Comparison of ENCODE assay signal across 11 mouse cellular contexts in the genomic region with DNA sequence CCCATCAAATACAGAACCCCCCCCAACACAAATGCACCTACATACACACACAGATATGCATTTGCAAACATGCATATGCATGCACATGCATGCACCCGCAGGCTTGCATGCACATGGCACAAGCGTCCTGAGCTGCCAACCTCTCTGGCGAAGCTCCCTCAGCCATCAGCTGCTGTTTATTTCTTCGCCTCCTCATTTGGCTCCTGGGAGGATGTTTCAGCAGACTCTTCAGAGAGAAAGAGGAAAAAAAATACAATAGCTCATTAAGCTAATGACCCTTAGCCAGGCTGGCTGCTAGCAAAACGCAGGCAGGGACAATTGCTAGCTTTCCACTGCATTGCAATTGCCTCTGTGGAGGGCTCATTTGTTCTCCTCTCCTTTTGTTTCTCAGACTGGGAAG.
DNase-seq lines count a peak whose midpoint lies in the region; ATAC-seq and TF ChIP-seq lines count a peak whose summit lies in the region.
"Had no signal": no experiment of that assay in that cellular context is flagged by ENCODE, and none has a peak within 500 bp of the region (broad histone marks: within the 10 kb centered on the region; RNA-seq: fewer than 3 reads in every experiment).

No protein-coding gene starts in this region.

- WGBS in kidney, embryonic 15.5 days, result 24% methylated on average over 5 of the region's 5 CpGs
- 30% methylated on average over 5 of the region's 5 CpGs for WGBS in kidney, adult 2 months
- WGBS in forebrain, embryonic 16.5 days, result 11% methylated on average over 5 of the region's 5 CpGs

- no peak overlapping the region for H3K27ac ChIP-seq in kidney, embryonic 15.5 days
- no peak overlapping the region for H3K27ac ChIP-seq in kidney, adult 2 months (ENCODE audit: insufficient read depth, low read depth, low read length)
- H3K27ac ChIP-seq in forebrain, embryonic 16.5 days (ENCODE audit: low read length), result peak overlapping the region; percentile 66; the same call in 1 of the 2 replicates
- H3K27ac ChIP-seq: heart, embryonic 13.5 days; stomach, embryonic 15.5 days had no signal

- no peak overlapping the region for H3K4me3 ChIP-seq in kidney, embryonic 15.5 days (replicated peaks)
- H3K4me3 ChIP-seq in kidney, adult 2 months (ENCODE audit: insufficient read depth, low read depth, low read length), result no peak overlapping the region
- no peak overlapping the region for H3K4me3 ChIP-seq in forebrain, embryonic 16.5 days (replicated peaks; ENCODE audit: low read length)
- H3K4me3 ChIP-seq: heart, embryonic 13.5 days; stomach, embryonic 15.5 days had no signal

- no peaks in the 10 kb centered on the region for H3K9me3 ChIP-seq in kidney, embryonic 15.5 days (replicated peaks)
- H3K9me3 ChIP-seq in forebrain, embryonic 16.5 days (ENCODE audit: control insufficient read depth, low read length), result no peaks in the 10 kb centered on the region
- H3K9me3 ChIP-seq: heart, embryonic 13.5 days; stomach, embryonic 15.5 days had no signal

- no peak overlapping the region for H3K4me2 ChIP-seq in kidney, embryonic 15.5 days
- H3K4me2 ChIP-seq in forebrain, embryonic 16.5 days (ENCODE audit: low read length), result no peak overlapping the region
- H3K4me2 ChIP-seq: heart, embryonic 13.5 days; stomach, embryonic 15.5 days had no signal

- TF ChIP-seq POLR2A in kidney, adult 2 months (IDR thresholded peaks at IDR 0.05; ENCODE audit: low read depth, low read length), result no peak

- no peaks in the 10 kb centered on the region for H3K27me3 ChIP-seq in kidney, embryonic 15.5 days
- H3K27me3 ChIP-seq in kidney, adult 2 months (replicated peaks; ENCODE audit: control insufficient read depth, insufficient read depth, low read length), result no peaks in the 10 kb centered on the region
- no peaks in the 10 kb centered on the region for H3K27me3 ChIP-seq in forebrain, embryonic 16.5 days (replicated peaks; ENCODE audit: control insufficient read depth, insufficient read depth, low read length)
- H3K27me3 ChIP-seq: heart, embryonic 13.5 days; stomach, embryonic 15.5 days had no signal

- no peaks in the 10 kb centered on the region for H3K36me3 ChIP-seq in kidney, embryonic 15.5 days
- H3K36me3 ChIP-seq in kidney, adult 2 months (ENCODE audit: control insufficient read depth, insufficient read depth, low read length), result no peaks in the 10 kb centered on the region
- H3K36me3 ChIP-seq in forebrain, embryonic 16.5 days (ENCODE audit: control insufficient read depth, insufficient read depth), result no peaks in the 10 kb centered on the region
- H3K36me3 ChIP-seq: heart, embryonic 13.5 days; stomach, embryonic 15.5 days had no signal

- no peak for TF ChIP-seq CTCF in kidney, adult 2 months (conservative IDR thresholded peaks at IDR 0.05; ENCODE audit: insufficient read depth, insufficient read length, low read depth, low read length)

- no peak for DNase-seq in kidney, adult 2 months
- peak; percentile 20 for DNase-seq in Muller cell, postnatal 12 days (ENCODE audit: inconsistent ontology term)
- peak; percentile 17 to 52 for DNase-seq in layer of hippocampus, postnatal 14 days (ENCODE audit: low spot score in 2 of 2)
- DNase-seq in T-cell, adult 2 months (ENCODE audit: low spot score), result no peak
- no peak for DNase-seq in frontal cortex, postnatal 36 days (ENCODE audit: low spot score in 2 of 2)

- 0 out of 2 replicates have a peak, but pooled peaks have one; percentile 36 for ATAC-seq in kidney, embryonic 15.5 days (replicated peaks; ENCODE audit: low FRiP score)
- peak; percentile 70 for ATAC-seq in forebrain, embryonic 16.5 days
- ATAC-seq: CD4-positive, CD25-positive, alpha-beta regulatory T cell, adult 4 months; intestine, postnatal 0 days had no signal

- no peak overlapping the region for H3K9ac ChIP-seq in kidney, embryonic 15.5 days
- no peak overlapping the region for H3K9ac ChIP-seq in forebrain, embryonic 16.5 days (replicated peaks; ENCODE audit: low read depth, low read length)
- H3K9ac ChIP-seq: heart, embryonic 13.5 days; stomach, embryonic 15.5 days had no signal

- peaks cover 4% of the 10 kb centered on the region; the same call in 1 of the 2 replicates for H3K4me1 ChIP-seq in kidney, embryonic 15.5 days
- H3K4me1 ChIP-seq in kidney, adult 2 months (ENCODE audit: control insufficient read depth, insufficient read depth, low read length), result no peaks in the 10 kb centered on the region
- peaks cover 22% of the 10 kb centered on the region for H3K4me1 ChIP-seq in forebrain, embryonic 16.5 days (replicated peaks; ENCODE audit: control insufficient read depth, insufficient read depth, low read length)
- H3K4me1 ChIP-seq: heart, embryonic 13.5 days; stomach, embryonic 15.5 days had no signal

Comparison
In these comparisons a context has a peak if more than half of its experiments do, and no peak if none do; other contexts are left out.
1. DNase-seq: peak in Muller cell, postnatal 12 days (single experiment) and layer of hippocampus, postnatal 14 days (2 of 2); none in kidney, adult 2 months (single experiment), T-cell, adult 2 months (single experiment) and frontal cortex, postnatal 36 days (0 of 2).